Mouse (Mus musculus): ENCODE results near the gene Gnl2.

- TF ChIP-seq GATA1 (IDR thresholded peaks at IDR 0.05; ENCODE audit: low read length): no peak
- no peak for TF ChIP-seq TAL1 (IDR thresholded peaks at IDR 0.05; ENCODE audit: low read length)
Measured at GRCm38 (mm10) chr4:124997479-124998147, 18.8 kb upstream of the Gnl2 start.
